Mouse (Mus musculus): ENCODE results near the gene Gltpd2.
"Not testable (repeated sequence)": the region's sequence is repeated elsewhere in the genome, so short reads cannot be mapped to it uniquely, and the experiment has no call there.

GRCm38 (mm10) chr11:70531065-70531464 is 12.1 kb downstream of the Gltpd2 start:
- TF ChIP-seq CTCF (IDR thresholded peaks at IDR 0.05; ENCODE audit: insufficient read depth, low read length); POLR2A (IDR thresholded peaks at IDR 0.05; ENCODE audit: borderline replicate concordance, extremely low read depth, low read depth, low read length): not testable (repeated sequence)

Data from lung, adult 2 months (tissue).